Mouse (Mus musculus): ENCODE measurements around the gene Enpp6. TPM values are rescaled to one million over a fixed set of nuclear protein-coding genes. Genes with fewer than 3 reads are reported as not detected.
A peak's percentile ranks its signal among the peaks of the same experiment; 100 is the strongest.

Gene Enpp6
- polyA plus RNA-seq, 1 experiment, result not detected

- TF ChIP-seq POLR2A (IDR thresholded peaks at IDR 0.05; ENCODE audit: low read depth, low read length) (no peak), CTCF (IDR thresholded peaks at IDR 0.05; ENCODE audit: borderline replicate concordance, insufficient read depth, low read length) (no peak)
- Histone ChIP-seq H3K27ac (ENCODE audit: insufficient read depth, low read length) (no peak overlapping the region), H3K4me3 (ENCODE audit: insufficient read depth, low read length) (no peak overlapping the region), H3K4me1 (ENCODE audit: control insufficient read depth, insufficient read depth, low read length) (no peaks in the 10 kb centered on the region)
These were observed 4.4 kb downstream of the Enpp6 start for GRCm38 (mm10) chr8:46991081-46991480.

GRCm38 (mm10) chr8:46992579-46992978 lies 5.9 kb downstream of the Enpp6 start:
- Histone ChIP-seq H3K4me1 (ENCODE audit: control insufficient read depth, insufficient read depth, low read length) (no peaks in the 10 kb centered on the region; the same call in 1 of the 2 replicates), H3K4me3 (ENCODE audit: insufficient read depth, low read length) (no peak overlapping the region), H3K27ac (ENCODE audit: insufficient read depth, low read length) (no peak overlapping the region)
- TF ChIP-seq CTCF (IDR thresholded peaks at IDR 0.05; ENCODE audit: borderline replicate concordance, insufficient read depth, low read length) (no peak), POLR2A (IDR thresholded peaks at IDR 0.05; ENCODE audit: low read depth, low read length) (no peak)

- H3K4me1 ChIP-seq (ENCODE audit: control insufficient read depth, insufficient read depth, low read length), result no peaks in the 10 kb centered on the region; the same call in 1 of the 2 replicates
- TF ChIP-seq CTCF (IDR thresholded peaks at IDR 0.05; ENCODE audit: borderline replicate concordance, insufficient read depth, low read length) (no peak), POLR2A (IDR thresholded peaks at IDR 0.05; ENCODE audit: low read depth, low read length) (no peak)
- no peak overlapping the region for H3K4me3 ChIP-seq (ENCODE audit: insufficient read depth, low read length)
- no peak overlapping the region for H3K27ac ChIP-seq (ENCODE audit: insufficient read depth, low read length)
These were observed 9.4 kb downstream of the Enpp6 start for GRCm38 (mm10) chr8:46995931-46996664.

- Histone ChIP-seq H3K4me1 (ENCODE audit: control insufficient read depth, insufficient read depth, low read length) (no peaks in the 10 kb centered on the region), H3K27ac (ENCODE audit: insufficient read depth, low read length) (no peak overlapping the region), H3K4me3 (ENCODE audit: insufficient read depth, low read length) (no peak overlapping the region)
- TF ChIP-seq CTCF (IDR thresholded peaks at IDR 0.05; ENCODE audit: borderline replicate concordance, insufficient read depth, low read length) (no peak), POLR2A (IDR thresholded peaks at IDR 0.05; ENCODE audit: low read depth, low read length) (no peak)
These were observed 19.0 kb downstream of the Enpp6 start for GRCm38 (mm10) chr8:47005676-47006075.

- Histone ChIP-seq H3K4me3 (ENCODE audit: insufficient read depth, low read length) (no peak overlapping the region), H3K4me1 (ENCODE audit: control insufficient read depth, insufficient read depth, low read length) (no peaks in the 10 kb centered on the region), H3K27ac (ENCODE audit: insufficient read depth, low read length) (no peak overlapping the region)
- TF ChIP-seq POLR2A (IDR thresholded peaks at IDR 0.05; ENCODE audit: low read depth, low read length), result no peak
- TF ChIP-seq CTCF (IDR thresholded peaks at IDR 0.05; ENCODE audit: borderline replicate concordance, insufficient read depth, low read length), result no peak
These were observed 20.1 kb downstream of the Enpp6 start for GRCm38 (mm10) chr8:47006785-47007184.

- H3K4me1 ChIP-seq (ENCODE audit: control insufficient read depth, insufficient read depth, low read length), result no peaks in the 10 kb centered on the region
- no peak for TF ChIP-seq CTCF (IDR thresholded peaks at IDR 0.05; ENCODE audit: borderline replicate concordance, insufficient read depth, low read length)
- no peak for TF ChIP-seq POLR2A (IDR thresholded peaks at IDR 0.05; ENCODE audit: low read depth, low read length)
- H3K4me3 ChIP-seq (ENCODE audit: insufficient read depth, low read length), result no peak overlapping the region
- no peak overlapping the region for H3K27ac ChIP-seq (ENCODE audit: insufficient read depth, low read length)
These were observed 21.6 kb downstream of the Enpp6 start for GRCm38 (mm10) chr8:47008220-47008773.

GRCm38 (mm10) chr8:47016268-47016946 lies 29.7 kb downstream of the Enpp6 start:
- TF ChIP-seq POLR2A (IDR thresholded peaks at IDR 0.05; ENCODE audit: low read depth, low read length) (no peak), CTCF (IDR thresholded peaks at IDR 0.05; ENCODE audit: borderline replicate concordance, insufficient read depth, low read length) (peak; percentile 78)
- Histone ChIP-seq H3K4me3 (ENCODE audit: insufficient read depth, low read length) (no peak overlapping the region), H3K4me1 (ENCODE audit: control insufficient read depth, insufficient read depth, low read length) (no peaks in the 10 kb centered on the region), H3K27ac (ENCODE audit: insufficient read depth, low read length) (no peak overlapping the region)

- TF ChIP-seq POLR2A (IDR thresholded peaks at IDR 0.05; ENCODE audit: low read depth, low read length), result no peak
- peak; percentile 29; the same call in 1 of the 2 replicates for TF ChIP-seq CTCF (IDR thresholded peaks at IDR 0.05; ENCODE audit: borderline replicate concordance, insufficient read depth, low read length)
- Histone ChIP-seq H3K4me3 (ENCODE audit: insufficient read depth, low read length) (no peak overlapping the region), H3K27ac (ENCODE audit: insufficient read depth, low read length) (no peak overlapping the region), H3K4me1 (ENCODE audit: control insufficient read depth, insufficient read depth, low read length) (no peaks in the 10 kb centered on the region)
These were observed 34.5 kb downstream of the Enpp6 start for GRCm38 (mm10) chr8:47021135-47021555.

- Histone ChIP-seq H3K4me3 (ENCODE audit: insufficient read depth, low read length) (no peak overlapping the region), H3K4me1 (ENCODE audit: control insufficient read depth, insufficient read depth, low read length) (no peaks in the 10 kb centered on the region), H3K27ac (ENCODE audit: insufficient read depth, low read length) (no peak overlapping the region)
- TF ChIP-seq CTCF (IDR thresholded peaks at IDR 0.05; ENCODE audit: borderline replicate concordance, insufficient read depth, low read length) (no peak), POLR2A (IDR thresholded peaks at IDR 0.05; ENCODE audit: low read depth, low read length) (no peak)
These were observed 37.9 kb downstream of the Enpp6 start for GRCm38 (mm10) chr8:47024612-47025011.
